Mouse (Mus musculus) B cell, adult 2 months (primary cell): ENCODE measurements around the gene Kdr.
"Not testable (repeated sequence)": the region's sequence is repeated elsewhere in the genome, so short reads cannot be mapped to it uniquely, and the experiment has no call there.

Source experiments
- DNase-seq, 2 experiments: peaks; one replicate each; pipeline ENCODE4 v3.0.0; 2022

The Kdr gene

GRCm38 (mm10) chr5:75959809-75960208, 18.4 kb downstream of the Kdr start:
- DNase-seq, result no peak

GRCm38 (mm10) chr5:75956526-75956925, 21.7 kb downstream of the Kdr start:
- no peak for DNase-seq

- no peak for DNase-seq
These were observed 22.4 kb downstream of the Kdr start for GRCm38 (mm10) chr5:75955876-75956275.

- no peak for DNase-seq
These were observed 23.4 kb downstream of the Kdr start for GRCm38 (mm10) chr5:75954778-75955330.

- no peak for DNase-seq
These were observed 24.0 kb downstream of the Kdr start for GRCm38 (mm10) chr5:75954218-75954617.

- no peak for DNase-seq
These were observed 26.0 kb downstream of the Kdr start for GRCm38 (mm10) chr5:75952131-75952795.

- DNase-seq, result no peak
These were observed 27.4 kb downstream of the Kdr start for GRCm38 (mm10) chr5:75950866-75951265.

GRCm38 (mm10) chr5:75945394-75945793, 32.9 kb downstream of the Kdr start:
- DNase-seq, result no peak

- DNase-seq, result no peak
These were observed 35.0 kb downstream of the Kdr start for GRCm38 (mm10) chr5:75943301-75943700.

GRCm38 (mm10) chr5:75941775-75942580, 36.3 kb downstream of the Kdr start:
- DNase-seq, result no peak

GRCm38 (mm10) chr5:75939144-75939732, 39.0 kb downstream of the Kdr start:
- no peak for DNase-seq

- no peak for DNase-seq
These were observed 40.2 kb downstream of the Kdr start for GRCm38 (mm10) chr5:75938012-75938411.

GRCm38 (mm10) chr5:75936223-75936622, 42.0 kb downstream of the Kdr start:
- DNase-seq, result no peak

- no peak for DNase-seq
These were observed 43.0 kb downstream of the Kdr start for GRCm38 (mm10) chr5:75935225-75935624.

- DNase-seq, result peak; percentile 5 to 14
These were observed 44.1 kb downstream of the Kdr start for GRCm38 (mm10) chr5:75934201-75934600.

GRCm38 (mm10) chr5:75933521-75934044, 44.7 kb downstream of the Kdr start:
- peak; percentile 39 for DNase-seq

- not testable (repeated sequence) for DNase-seq
These were observed 46.8 kb downstream of the Kdr start for GRCm38 (mm10) chr5:75931458-75931857.

GRCm38 (mm10) chr5:75929960-75930359, 48.3 kb downstream of the Kdr start:
- no peak for DNase-seq

GRCm38 (mm10) chr5:75922677-75923076, 55.6 kb downstream of the Kdr start:
- DNase-seq, result no peak

GRCm38 (mm10) chr5:75921730-75922387, 56.4 kb downstream of the Kdr start:
- no peak for DNase-seq

GRCm38 (mm10) chr5:75919601-75920000, 58.7 kb downstream of the Kdr start:
- no peak for DNase-seq

GRCm38 (mm10) chr5:75918139-75918538, 60.1 kb downstream of the Kdr start:
- no peak for DNase-seq

- no peak for DNase-seq
These were observed 61.0 kb downstream of the Kdr start for GRCm38 (mm10) chr5:75917231-75917630.
